Mouse (Mus musculus): ENCODE data around the gene Zfp687. TPM values are rescaled to one million over a fixed set of nuclear protein-coding genes. Genes with fewer than 3 reads are reported as not detected.

The Zfp687 gene
- 22.2 and 25.1 TPM in 2 replicates for polyA plus RNA-seq (2015; fragmentation: Nextera tagmentation; extraction: Ambion mirVana)

- Histone ChIP-seq H3K4me1 (peaks cover 25% of the 10 kb centered on the region), H3K4me2 (peak within 1 kb of the TSS; percentile 93), H3K36me3 (peaks cover 19% of the 10 kb centered on the region), H3K4me3 (peak within 1 kb of the TSS; percentile 81), H3K9ac (peak within 1 kb of the TSS; percentile 83), H3K27ac (peak within 1 kb of the TSS; percentile 96), H3K9me3 (no peaks in the 10 kb centered on the region), H3K27me3 (no peaks in the 10 kb centered on the region)
- under 1% methylated on average over 36 of the region's 37 CpGs for WGBS
- peak; percentile 99 for ATAC-seq (ENCODE audit: insufficient number of reproducible peaks, insufficient read depth, low FRiP score, low TSS enrichment, low read depth)
Observed at GRCm38 (mm10) chr3:95015337-95015872, at the start of gene Zfp687. Gene Zfp687, minus strand, starts transcription at chr3:95015448.

- Histone ChIP-seq H3K36me3 (peaks cover 97% of the 10 kb centered on the region), H3K9me3 (no peaks in the 10 kb centered on the region), H3K27me3 (no peaks in the 10 kb centered on the region), H3K9ac (no peak overlapping the region), H3K4me3 (no peak overlapping the region), H3K4me2 (no peak overlapping the region), H3K4me1 (no peaks in the 10 kb centered on the region), H3K27ac (no peak overlapping the region)
- no peak for ATAC-seq (ENCODE audit: insufficient number of reproducible peaks, insufficient read depth, low FRiP score, low TSS enrichment, low read depth)
- 88% methylated on average over 4 of the region's 4 CpGs for WGBS
Observed at GRCm38 (mm10) chr3:95063741-95064140, 48.5 kb upstream of the Zfp687 start.

GRCm38 (mm10) chr3:95058078-95058477, 42.8 kb upstream of the Zfp687 start:
- H3K27ac ChIP-seq: peak overlapping the region; percentile 51; the same call in 1 of the 2 replicates
- H3K27me3 ChIP-seq: no peaks in the 10 kb centered on the region
- peaks cover 9% of the 10 kb centered on the region for H3K4me1 ChIP-seq
- no peak overlapping the region for H3K9ac ChIP-seq
- H3K9me3 ChIP-seq: no peaks in the 10 kb centered on the region
- no peak overlapping the region for H3K4me3 ChIP-seq
- no peak overlapping the region for H3K4me2 ChIP-seq
- no peak for ATAC-seq (ENCODE audit: insufficient number of reproducible peaks, insufficient read depth, low FRiP score, low TSS enrichment, low read depth)
- H3K36me3 ChIP-seq: peaks cover 55% of the 10 kb centered on the region
- WGBS: 55% methylated on average over 8 of the region's 8 CpGs

DNA sequence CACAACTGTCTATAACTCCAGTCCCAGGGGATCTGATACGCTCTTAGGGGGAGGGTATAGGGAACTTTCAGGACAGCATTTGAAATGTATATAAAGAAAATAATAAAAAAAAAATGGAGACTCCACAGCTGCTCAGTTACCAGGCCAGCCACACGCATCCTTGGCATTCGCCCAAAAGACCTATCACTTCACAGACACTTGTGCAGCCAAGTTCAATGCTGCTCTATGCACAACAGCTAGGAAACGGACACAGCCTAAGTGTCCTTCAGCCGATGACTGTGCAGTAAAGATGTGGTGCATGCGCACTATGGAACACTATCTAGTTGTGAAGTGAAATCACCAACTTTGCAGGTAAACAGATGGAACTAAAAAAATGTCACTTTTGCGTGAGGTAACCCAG, 41.0 kb upstream of the Zfp687 start:
- no peaks in the 10 kb centered on the region for H3K27me3 ChIP-seq
- no peak overlapping the region for H3K27ac ChIP-seq
- ATAC-seq (ENCODE audit: insufficient number of reproducible peaks, insufficient read depth, low FRiP score, low TSS enrichment, low read depth): no peak
- H3K4me3 ChIP-seq: no peak overlapping the region
- WGBS: 89% methylated on average over 7 of the region's 7 CpGs
- no peak overlapping the region for H3K4me2 ChIP-seq
- H3K9me3 ChIP-seq: no peaks in the 10 kb centered on the region
- no peak overlapping the region for H3K9ac ChIP-seq
- H3K36me3 ChIP-seq: peaks cover 37% of the 10 kb centered on the region
- peaks cover 9% of the 10 kb centered on the region for H3K4me1 ChIP-seq

GRCm38 (mm10) chr3:95054481-95055260, 39.4 kb upstream of the Zfp687 start:
- Histone ChIP-seq H3K9ac (no peak overlapping the region), H3K4me3 (no peak overlapping the region), H3K9me3 (no peaks in the 10 kb centered on the region), H3K36me3 (peaks cover 21% of the 10 kb centered on the region), H3K4me2 (0 out of 2 replicates have a peak overlapping the region, but pooled peaks have one; percentile 18), H3K27ac (peak overlapping the region; percentile 48), H3K4me1 (peaks cover 9% of the 10 kb centered on the region), H3K27me3 (no peaks in the 10 kb centered on the region)
- 27% methylated on average over 10 of the region's 10 CpGs for WGBS
- ATAC-seq (ENCODE audit: insufficient number of reproducible peaks, insufficient read depth, low FRiP score, low TSS enrichment, low read depth): no peak

GRCm38 (mm10) chr3:95053701-95054100, 38.5 kb upstream of the Zfp687 start:
- no peaks in the 10 kb centered on the region for H3K9me3 ChIP-seq
- no peak overlapping the region for H3K4me2 ChIP-seq
- ATAC-seq (ENCODE audit: insufficient number of reproducible peaks, insufficient read depth, low FRiP score, low TSS enrichment, low read depth): no peak
- H3K4me3 ChIP-seq: no peak overlapping the region
- peaks cover 11% of the 10 kb centered on the region for H3K36me3 ChIP-seq
- WGBS: 44% methylated on average over 3 of the region's 3 CpGs
- peaks cover 9% of the 10 kb centered on the region for H3K4me1 ChIP-seq
- no peaks in the 10 kb centered on the region for H3K27me3 ChIP-seq
- no peak overlapping the region for H3K27ac ChIP-seq
- H3K9ac ChIP-seq: no peak overlapping the region

DNA sequence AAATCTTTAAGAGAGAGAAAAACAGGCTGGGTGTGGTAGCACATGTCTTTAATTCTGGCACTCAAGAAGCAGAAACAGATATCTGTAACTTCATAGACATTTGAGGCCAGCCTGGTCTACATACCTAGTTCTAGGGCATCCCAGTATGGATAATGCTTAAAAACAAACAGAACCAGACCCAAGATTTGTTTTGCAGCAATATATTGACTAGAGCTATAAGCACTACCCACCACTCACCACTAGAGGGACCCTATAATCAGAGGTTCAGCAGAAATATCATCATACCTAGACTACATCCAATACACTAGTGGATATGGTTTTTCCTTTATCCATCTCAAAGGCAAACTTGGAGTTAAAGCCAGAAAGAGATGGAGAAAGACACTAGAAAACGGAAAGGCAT, 37.7 kb upstream of the Zfp687 start:
- 37% methylated on average over 1 of the region's 1 CpGs for WGBS
- ATAC-seq (ENCODE audit: insufficient number of reproducible peaks, insufficient read depth, low FRiP score, low TSS enrichment, low read depth): no peak
- no peak overlapping the region for H3K4me2 ChIP-seq
- H3K4me3 ChIP-seq: no peak overlapping the region
- no peak overlapping the region for H3K9ac ChIP-seq
- H3K9me3 ChIP-seq: no peaks in the 10 kb centered on the region
- H3K36me3 ChIP-seq: peaks cover 5% of the 10 kb centered on the region
- H3K4me1 ChIP-seq: peaks cover 9% of the 10 kb centered on the region
- H3K27ac ChIP-seq: no peak overlapping the region
- no peaks in the 10 kb centered on the region for H3K27me3 ChIP-seq

DNA sequence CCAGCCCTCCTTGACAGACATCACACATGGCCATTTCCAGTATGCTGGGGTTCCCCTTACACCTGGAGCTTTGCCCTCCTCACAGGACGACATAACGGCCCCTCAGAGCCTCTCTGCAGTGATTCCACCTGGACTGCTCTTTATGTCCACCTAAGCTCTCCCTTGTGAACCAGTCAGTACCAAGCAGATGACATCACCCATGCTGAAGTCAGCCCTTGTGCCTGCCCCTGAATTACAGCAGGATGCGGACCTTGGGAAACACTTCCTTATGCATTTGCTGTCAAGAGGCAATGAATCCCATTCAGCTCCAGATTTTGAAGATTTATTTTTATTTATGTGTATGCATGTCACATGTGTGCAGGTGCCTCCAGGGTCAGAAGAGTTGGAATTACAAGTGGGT, 32.7 kb upstream of the Zfp687 start:
- WGBS: 65% methylated on average over 3 of the region's 3 CpGs
- Histone ChIP-seq H3K9me3 (no peaks in the 10 kb centered on the region), H3K4me1 (no peaks in the 10 kb centered on the region)

GRCm38 (mm10) chr3:95046462-95047057, 31.3 kb upstream of the Zfp687 start:
- no peaks in the 10 kb centered on the region for H3K9me3 ChIP-seq

More for the DNA sequence above, 32.7 kb upstream of the Zfp687 start:
- H3K9ac ChIP-seq: no peak overlapping the region
- H3K27me3 ChIP-seq: no peaks in the 10 kb centered on the region
- H3K4me3 ChIP-seq: no peak overlapping the region
- H3K36me3 ChIP-seq: no peaks in the 10 kb centered on the region
- ATAC-seq (ENCODE audit: insufficient number of reproducible peaks, insufficient read depth, low FRiP score, low TSS enrichment, low read depth): no peak
- no peak overlapping the region for H3K4me2 ChIP-seq
- H3K27ac ChIP-seq: no peak overlapping the region

DNA sequence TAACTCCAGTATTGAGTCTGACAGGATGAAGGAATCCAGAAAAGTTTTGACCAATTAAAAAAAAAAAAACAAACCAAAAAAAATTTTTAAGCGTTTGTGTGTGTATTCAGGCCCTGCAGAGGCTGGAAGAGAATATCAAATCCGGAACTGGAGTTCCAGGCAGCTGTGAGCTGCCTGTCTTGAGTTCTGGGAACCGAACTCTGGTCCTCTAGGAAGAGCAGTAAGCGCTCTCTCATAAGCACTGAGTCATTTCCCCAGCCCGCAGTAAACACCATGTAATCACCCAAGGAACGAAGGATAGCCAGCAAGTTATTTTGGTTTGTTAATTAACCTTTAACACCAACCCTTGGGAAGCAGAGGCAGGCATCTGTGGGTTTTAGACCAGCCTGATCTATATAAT, 28.0 kb upstream of the Zfp687 start:
- Histone ChIP-seq H3K36me3 (peaks cover 6% of the 10 kb centered on the region; the same call in 1 of the 2 replicates), H3K9me3 (no peaks in the 10 kb centered on the region), H3K4me1 (peaks cover 7% of the 10 kb centered on the region), H3K27me3 (no peaks in the 10 kb centered on the region), H3K9ac (no peak overlapping the region), H3K27ac (no peak overlapping the region), H3K4me3 (no peak overlapping the region), H3K4me2 (peak overlapping the region; percentile 75; the same call in 1 of the 2 replicates)
- 62% methylated on average over 6 of the region's 6 CpGs for WGBS
- ATAC-seq (ENCODE audit: insufficient number of reproducible peaks, insufficient read depth, low FRiP score, low TSS enrichment, low read depth): no peak

More at GRCm38 (mm10) chr3:95046462-95047057, 31.3 kb upstream of the Zfp687 start:
- Histone ChIP-seq H3K27me3 (no peaks in the 10 kb centered on the region), H3K9ac (no peak overlapping the region), H3K4me1 (peaks cover 2% of the 10 kb centered on the region), H3K4me2 (no peak overlapping the region), H3K36me3 (no peaks in the 10 kb centered on the region), H3K4me3 (no peak overlapping the region), H3K27ac (no peak overlapping the region)
- WGBS: 91% methylated on average over 11 of the region's 11 CpGs
- ATAC-seq (ENCODE audit: insufficient number of reproducible peaks, insufficient read depth, low FRiP score, low TSS enrichment, low read depth): no peak

GRCm38 (mm10) chr3:95042838-95043229, 27.6 kb upstream of the Zfp687 start:
- 27% methylated on average over 7 of the region's 7 CpGs for WGBS
- ATAC-seq (ENCODE audit: insufficient number of reproducible peaks, insufficient read depth, low FRiP score, low TSS enrichment, low read depth): no peak
- peaks cover 10% of the 10 kb centered on the region for H3K36me3 ChIP-seq
- H3K4me3 ChIP-seq: peak overlapping the region; percentile 84
- no peaks in the 10 kb centered on the region for H3K9me3 ChIP-seq
- H3K9ac ChIP-seq: peak overlapping the region; percentile 89; the same call in 1 of the 2 replicates
- peak overlapping the region; percentile 57; the same call in 1 of the 2 replicates for H3K27ac ChIP-seq
- peak overlapping the region; percentile 75 for H3K4me2 ChIP-seq
- H3K4me1 ChIP-seq: peaks cover 7% of the 10 kb centered on the region
- no peaks in the 10 kb centered on the region for H3K27me3 ChIP-seq

All from embryonic facial prominence, embryonic 13.5 days (tissue).